Comparison of ENCODE assay signal across 1 mouse cellular context in the genomic region with DNA sequence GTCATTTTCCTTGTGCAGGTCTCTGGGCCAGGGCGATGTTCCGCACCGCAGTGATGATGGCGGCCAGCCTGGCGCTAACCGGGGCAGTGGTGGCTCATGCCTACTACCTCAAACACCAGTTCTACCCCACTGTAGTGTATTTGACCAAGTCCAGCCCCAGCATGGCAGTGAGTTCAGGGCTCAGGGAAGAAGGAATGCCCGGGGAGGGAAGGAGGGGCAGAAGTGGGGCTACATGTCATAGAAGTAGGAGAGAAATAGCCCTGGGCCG.
TF ChIP-seq lines count a peak whose summit lies in the region.

No protein-coding gene starts in this region.

TF ChIP-seq in MEL, 35 proteins besides CTCF, POLR2A, EP300 and RAD21:
- TF ChIP-seq ELF1 (IDR thresholded peaks at IDR 0.05; ENCODE audit: low read depth, low read length) (no peak), ZNF384 (IDR thresholded peaks at IDR 0.05; ENCODE audit: low read depth, low read length) (no peak), USF2 (IDR thresholded peaks at IDR 0.05; ENCODE audit: borderline replicate concordance in 1 of 2, insufficient read depth in 1 of 2, low read depth in 1 of 2, low read length in 2 of 2) (no peak), NELFE (IDR thresholded peaks at IDR 0.05; ENCODE audit: low read depth, low read length) (no peak), TCF12 (IDR thresholded peaks at IDR 0.05; ENCODE audit: low read depth, low read length) (no peak)
